Comparison of ENCODE assay signal across 22 mouse cellular contexts in genomic region chr15:75154940-75155339, GRCm38 (mm10). TPM values are rescaled to one million over a fixed set of nuclear protein-coding genes. Genes with fewer than 3 reads are reported as not detected.
"Had no signal": no experiment of that assay in that cellular context is flagged by ENCODE, and none has a peak within 500 bp of the region (broad histone marks: within the 10 kb centered on the region; RNA-seq: fewer than 3 reads in every experiment).

TSS of gene Ly6g (plus strand) at chr15:75155240.

- ATAC-seq: liver, postnatal 0 days; lung, postnatal 0 days; midbrain, embryonic 16.5 days had no signal

- H3K4me1 ChIP-seq: liver, embryonic 13.5 days; liver, embryonic 15.5 days; lung, embryonic 15.5 days; midbrain, embryonic 10.5 days; midbrain, embryonic 12.5 days; neural tube, embryonic 12.5 days; stomach, embryonic 15.5 days had no signal

- H3K27ac ChIP-seq: liver, embryonic 13.5 days; liver, embryonic 15.5 days; lung, embryonic 15.5 days; macrophage; midbrain, embryonic 10.5 days; midbrain, embryonic 12.5 days; neural tube, embryonic 12.5 days; stomach, embryonic 15.5 days; stomach, postnatal 0 days had no signal

- H3K4me3 ChIP-seq: liver, embryonic 13.5 days; liver, embryonic 15.5 days; lung, embryonic 15.5 days; midbrain, embryonic 10.5 days; midbrain, embryonic 12.5 days; myocyte; neural tube, embryonic 12.5 days; stomach, embryonic 15.5 days had no signal

- DNase-seq: liver, embryonic 13.5 days; liver, postnatal 0 days; lung, adult 2 months; lung, postnatal 14 days; lung, postnatal 36 days; midbrain, embryonic 14.5 days; right cerebral cortex, postnatal 14 days; thymus, adult 2 months; thymus, postnatal 36 days had no signal

RNA-seq across cellular contexts. Expression of gene Ly6g, which starts in this region (rescaled TPM):
- polyA plus RNA-seq: lung, embryonic 15.5 days; macrophage; midbrain, embryonic 10.5 days; midbrain, embryonic 12.5 days; midbrain, embryonic 14.5 days; midbrain, embryonic 16.5 days; myocyte; neural tube, embryonic 12.5 days; neural tube, embryonic 14.5 days; stomach, postnatal 0 days; testis, adult 2 months had no signal
